Mouse (Mus musculus) spleen, adult 2 months (tissue): ENCODE data around the gene Trpm1.

ENCODE experiments used
- CTCF ChIP-seq: fragments of 200-500 bp; IDR thresholded peaks from 2 replicates; pipeline ENCODE4 v1.5.1; 2011; ENCODE audit warnings: mild to moderate bottlenecking, inconsistent platforms; ENCODE audit not compliant: insufficient read depth, insufficient read length, insufficient replicate concordance; ENCODE audit errors: extremely low read depth
- POLR2A ChIP-seq: fragments of 200-500 bp; IDR thresholded peaks from 2 replicates; pipeline ENCODE4 v1.6.1; 2011; ENCODE audit warnings: low read depth, low read length, inconsistent platforms

GRCm38 (mm10) chr7:64242424-64242823 is 88.8 kb downstream of the Trpm1 start:
- TF ChIP-seq CTCF (no peak), POLR2A (no peak)
